Mouse (Mus musculus): ENCODE data around the gene Hand1.
"Not testable (repeated sequence)": the region's sequence is repeated elsewhere in the genome, so short reads cannot be mapped to it uniquely, and the experiment has no call there.

Gene Hand1

GRCm38 (mm10) chr11:57832552-57833201, at the start of gene Hand1:
Gene Hand1, minus strand, starts transcription at chr11:57832818.
- in situ Hi-C loops (cut with MboI, MseI): no loop called here

GRCm38 (mm10) chr11:57876157-57876556, 43.5 kb upstream of the Hand1 start:
- in situ Hi-C loops (cut with MboI, MseI): no loop called here

GRCm38 (mm10) chr11:57873014-57873413, 40.4 kb upstream of the Hand1 start:
- in situ Hi-C loops (cut with MboI, MseI): no loop called here

- in situ Hi-C loops (cut with MboI, MseI): no loop called here
Measured at GRCm38 (mm10) chr11:57868753-57869460, 36.3 kb upstream of the Hand1 start.

GRCm38 (mm10) chr11:57866466-57866865, 33.8 kb upstream of the Hand1 start:
- in situ Hi-C loops (cut with MboI, MseI): no loop called here

- in situ Hi-C loops (cut with MboI, MseI): no loop called here
Measured at GRCm38 (mm10) chr11:57864577-57864976, 32.0 kb upstream of the Hand1 start.

- in situ Hi-C loops (cut with MboI, MseI): no loop called here
Measured at GRCm38 (mm10) chr11:57862088-57862487, 29.5 kb upstream of the Hand1 start.

- in situ Hi-C loops (cut with MboI, MseI): no loop called here
Measured at GRCm38 (mm10) chr11:57857709-57858108, 25.1 kb upstream of the Hand1 start.

GRCm38 (mm10) chr11:57853571-57853970, 21.0 kb upstream of the Hand1 start:
- in situ Hi-C loops (cut with MboI, MseI): no loop called here

GRCm38 (mm10) chr11:57850931-57851330, 18.3 kb upstream of the Hand1 start:
- in situ Hi-C loops (cut with MboI, MseI): no loop called here

GRCm38 (mm10) chr11:57850298-57850697, 17.7 kb upstream of the Hand1 start:
- in situ Hi-C loops (cut with MboI, MseI): no loop called here

- in situ Hi-C loops (cut with MboI, MseI): no loop called here
Measured at GRCm38 (mm10) chr11:57847396-57847795, 14.8 kb upstream of the Hand1 start.

- in situ Hi-C loops (cut with MboI, MseI): not testable (repeated sequence)
Measured at GRCm38 (mm10) chr11:57846421-57847363, 14.1 kb upstream of the Hand1 start.

GRCm38 (mm10) chr11:57841391-57841790, 8.8 kb upstream of the Hand1 start:
- in situ Hi-C loops (cut with MboI, MseI): no loop called here

- in situ Hi-C loops (cut with MboI, MseI): no loop called here
Measured at GRCm38 (mm10) chr11:57840986-57841385, 8.4 kb upstream of the Hand1 start.

- in situ Hi-C loops (cut with MboI, MseI): no loop called here
Measured at GRCm38 (mm10) chr11:57837861-57838680, 5.5 kb upstream of the Hand1 start.

GRCm38 (mm10) chr11:57836872-57837680, 4.5 kb upstream of the Hand1 start:
- in situ Hi-C loops (cut with MboI, MseI): no loop called here

GRCm38 (mm10) chr11:57836401-57836800, 3.8 kb upstream of the Hand1 start:
- in situ Hi-C loops (cut with MboI, MseI): no loop called here

GRCm38 (mm10) chr11:57835931-57836330, 3.3 kb upstream of the Hand1 start:
- in situ Hi-C loops (cut with MboI, MseI): no loop called here

GRCm38 (mm10) chr11:57835331-57835730, 2.7 kb upstream of the Hand1 start:
- in situ Hi-C loops (cut with MboI, MseI): no loop called here

All from T-helper 2 cell (primary cell).